Mouse (Mus musculus): ENCODE measurements around the gene Il11ra1.
"Not testable (repeated sequence)": the region's sequence is repeated elsewhere in the genome, so short reads cannot be mapped to it uniquely, and the experiment has no call there.

The Il11ra1 gene

DNA sequence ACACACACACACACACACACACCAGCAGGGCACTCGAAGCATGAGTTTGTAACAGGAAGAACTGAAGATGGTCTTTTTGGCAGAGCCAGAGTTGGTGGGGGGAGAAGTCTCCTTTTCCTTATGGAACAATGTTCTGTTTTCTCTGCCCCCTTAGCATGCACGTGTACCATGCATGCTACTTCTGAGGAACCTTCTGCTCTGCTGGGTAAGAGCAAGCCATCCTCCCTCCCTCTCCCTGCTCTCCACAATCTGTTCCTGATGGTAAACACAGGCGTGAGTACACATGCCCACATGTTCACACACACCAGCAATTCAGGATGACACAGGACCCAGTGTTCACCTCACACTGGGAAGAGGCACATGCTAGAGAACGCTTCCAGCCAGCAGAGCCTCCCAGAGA, 18.6 kb upstream of the Il11ra1 start:
- peak; percentile 77 for DNase-seq

DNA sequence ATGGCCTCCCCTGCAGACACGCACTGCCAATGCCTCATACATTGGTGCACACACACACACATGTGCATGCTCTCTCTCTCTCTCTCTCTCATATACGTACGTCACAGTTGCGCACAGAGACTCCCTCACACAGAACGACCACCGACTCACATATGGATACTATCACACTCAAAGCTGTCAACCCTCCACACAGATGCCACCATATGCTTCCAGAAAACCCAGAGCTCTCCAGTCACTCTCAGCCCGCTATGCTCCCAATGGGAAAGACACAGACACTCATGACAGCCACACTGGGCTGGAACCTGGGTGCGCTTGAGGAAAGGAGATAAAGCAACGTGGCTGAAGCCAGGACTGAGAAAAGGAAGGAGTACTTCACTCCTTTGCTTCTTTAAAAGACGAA, 17.8 kb upstream of the Il11ra1 start:
- no peak for DNase-seq

- DNase-seq: no peak
Measured at GRCm38 (mm10) chr4:41682789-41683188, 17.0 kb upstream of the Il11ra1 start.

- DNase-seq: not testable (repeated sequence)
Measured at GRCm38 (mm10) chr4:41683303-41683702, 16.5 kb upstream of the Il11ra1 start.

- DNase-seq: not testable (repeated sequence)
Measured at GRCm38 (mm10) chr4:41684131-41684930, 15.5 kb upstream of the Il11ra1 start.

- DNase-seq: not testable (repeated sequence)
Measured at GRCm38 (mm10) chr4:41684931-41685453, 14.8 kb upstream of the Il11ra1 start.

- DNase-seq: not testable (repeated sequence)
Measured at GRCm38 (mm10) chr4:41685882-41686492, 13.8 kb upstream of the Il11ra1 start.

DNA sequence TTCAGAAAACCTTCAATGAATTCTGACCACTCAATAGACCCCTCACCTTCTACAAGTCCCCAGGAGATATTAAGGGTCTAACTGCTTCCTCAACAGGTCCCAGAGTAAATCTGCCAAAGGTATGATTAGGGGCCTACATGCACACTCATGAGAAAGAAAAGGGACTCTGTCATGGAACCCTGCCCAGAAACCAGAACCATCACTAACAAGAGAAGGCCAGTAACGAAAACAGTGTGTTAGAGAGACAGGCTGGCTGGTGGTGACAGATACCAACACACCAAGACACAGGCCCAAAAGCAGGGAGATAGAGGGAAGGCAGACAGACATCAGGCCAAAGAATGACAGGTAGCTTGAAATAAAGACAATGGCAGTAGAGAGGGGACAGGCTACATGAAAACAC, 11.2 kb upstream of the Il11ra1 start:
- DNase-seq: not testable (repeated sequence)

DNA sequence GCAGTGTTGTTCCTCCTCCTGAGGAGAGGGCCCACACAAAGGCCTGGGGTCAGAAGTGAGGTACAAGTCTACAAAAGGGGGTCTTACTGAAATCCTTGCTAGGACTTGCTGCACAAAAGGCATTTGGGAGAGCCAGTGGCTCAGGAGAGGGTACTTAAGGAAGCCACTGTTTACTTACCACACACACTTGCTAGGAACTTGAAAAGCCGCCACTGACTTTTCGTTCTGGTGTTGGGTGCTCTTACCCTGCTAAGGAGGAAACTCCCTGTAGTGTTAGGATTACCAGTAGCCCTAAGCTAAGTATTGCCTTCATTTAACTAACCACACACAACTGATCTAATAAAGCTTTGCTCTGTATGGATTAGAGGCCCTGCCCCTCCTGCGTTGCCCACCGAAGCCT, 9.8 kb upstream of the Il11ra1 start:
- DNase-seq: not testable (repeated sequence)

DNA sequence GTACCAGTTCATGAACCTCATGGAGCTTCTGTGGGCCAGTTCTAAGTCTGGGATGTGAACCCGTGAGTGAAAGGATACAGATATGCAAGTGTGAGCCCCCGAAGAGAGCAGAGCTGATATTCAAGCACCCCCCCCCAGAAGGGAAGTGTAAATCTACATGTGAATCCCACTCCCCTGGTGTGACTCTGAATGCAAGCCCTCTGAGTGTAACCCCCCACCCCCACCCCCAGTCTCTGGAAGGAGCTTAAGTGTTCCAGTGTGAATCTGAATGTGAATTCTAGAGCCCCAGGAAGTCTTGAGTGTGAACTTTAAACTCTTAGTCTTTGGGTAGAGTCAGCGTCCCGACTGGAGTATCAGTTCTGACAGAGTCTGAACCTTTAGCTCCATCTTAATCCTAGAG, 6.3 kb upstream of the Il11ra1 start:
- not testable (repeated sequence) for DNase-seq

DNA sequence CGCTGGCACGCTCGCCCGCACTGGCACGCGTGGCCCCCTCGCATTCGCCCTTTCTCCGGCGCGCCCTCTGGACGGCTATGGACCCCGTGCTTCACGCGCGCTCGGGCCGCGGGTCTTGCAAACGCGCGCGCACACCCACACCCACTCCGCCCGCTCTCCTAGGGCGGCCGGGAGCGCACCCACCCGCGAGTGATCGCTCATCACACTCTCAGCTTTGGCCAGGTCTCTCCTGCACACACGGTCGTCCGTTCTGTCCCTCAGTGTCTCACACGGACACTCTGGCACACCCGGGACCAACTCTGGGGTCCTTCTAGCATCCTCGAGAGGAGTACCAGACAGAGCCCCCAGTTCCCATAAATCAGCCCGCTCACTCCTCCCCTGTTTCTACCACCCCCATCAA, 4.0 kb upstream of the Il11ra1 start:
- DNase-seq: not testable (repeated sequence)

- not testable (repeated sequence) for DNase-seq
Measured at GRCm38 (mm10) chr4:41696452-41696851, 3.3 kb upstream of the Il11ra1 start.

DNA sequence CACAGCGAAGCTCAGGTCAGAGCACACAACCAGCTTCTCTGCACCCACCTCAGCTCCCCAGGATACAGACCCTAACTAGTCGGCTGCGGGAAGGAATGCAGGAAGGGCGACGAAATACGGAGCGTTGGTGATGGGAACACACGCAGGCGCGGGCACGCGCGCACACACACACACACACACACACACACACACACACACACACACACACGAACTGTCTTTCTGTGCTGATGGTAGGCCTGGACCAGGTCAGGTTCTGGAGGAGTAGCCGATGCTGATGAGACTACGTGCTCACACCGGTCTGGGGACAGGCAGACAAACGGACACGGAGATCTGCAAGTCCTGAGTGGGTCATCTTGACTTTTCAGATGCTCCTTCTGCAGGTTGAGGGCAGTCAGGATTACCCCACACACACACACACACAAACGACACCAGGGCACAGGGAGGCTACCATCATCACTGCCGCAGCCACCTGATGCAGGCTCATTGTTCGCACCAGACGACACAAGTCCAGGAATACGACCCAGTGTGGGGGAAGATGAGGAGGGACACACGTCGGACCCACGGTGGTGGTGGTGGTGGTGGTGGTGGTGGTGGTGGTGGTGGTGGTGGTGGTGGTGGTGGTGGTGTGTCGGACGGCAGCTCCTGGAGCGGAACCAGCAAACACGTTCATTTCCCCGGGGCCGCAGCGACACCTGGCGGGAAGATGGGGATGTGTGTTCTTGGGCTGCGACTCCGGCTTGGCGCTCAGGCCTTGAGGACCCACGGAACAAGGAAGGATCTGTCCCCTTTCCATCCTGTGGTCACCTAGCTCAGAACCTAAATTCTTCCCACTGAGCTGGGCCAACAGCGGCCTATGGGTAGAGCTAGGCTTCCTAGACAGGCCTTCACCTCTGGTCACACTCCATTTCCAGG, 2.6 kb upstream of the Il11ra1 start, which contains the start of gene Cntfr:
Gene Cntfr (minus strand): TSS at position 160 of the 912 bp plus-strand sequence.
- DNase-seq: not testable (repeated sequence)

DNA sequence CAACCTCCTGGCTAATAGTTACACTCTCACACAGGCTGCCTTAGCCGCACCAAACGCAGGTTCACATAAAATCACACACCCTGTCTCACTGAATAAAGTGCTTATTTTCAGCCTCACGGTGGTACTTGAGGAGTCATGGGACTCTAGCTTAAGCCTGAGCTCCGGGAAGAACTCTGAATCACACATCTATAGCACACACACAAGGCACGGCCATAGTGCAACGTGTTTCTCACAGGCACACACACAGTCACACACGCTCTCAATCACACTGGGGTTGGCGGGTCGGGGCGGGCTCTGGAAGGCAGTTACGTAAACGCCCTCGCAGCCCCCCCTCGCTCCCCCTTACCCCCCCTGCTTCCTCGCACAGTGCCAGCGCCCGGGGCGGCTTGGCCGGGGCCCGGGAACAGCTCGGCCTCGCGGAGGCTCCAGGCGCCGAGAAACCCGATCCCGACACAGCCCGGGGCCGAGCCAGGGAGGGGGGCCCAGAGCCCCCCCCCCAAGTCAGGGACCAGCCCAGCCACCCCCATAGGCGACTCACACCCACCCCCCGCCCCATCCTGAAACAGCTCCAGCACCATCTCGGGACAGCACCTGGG, 1.3 kb upstream of the Il11ra1 start:
- not testable (repeated sequence) for DNase-seq

DNA sequence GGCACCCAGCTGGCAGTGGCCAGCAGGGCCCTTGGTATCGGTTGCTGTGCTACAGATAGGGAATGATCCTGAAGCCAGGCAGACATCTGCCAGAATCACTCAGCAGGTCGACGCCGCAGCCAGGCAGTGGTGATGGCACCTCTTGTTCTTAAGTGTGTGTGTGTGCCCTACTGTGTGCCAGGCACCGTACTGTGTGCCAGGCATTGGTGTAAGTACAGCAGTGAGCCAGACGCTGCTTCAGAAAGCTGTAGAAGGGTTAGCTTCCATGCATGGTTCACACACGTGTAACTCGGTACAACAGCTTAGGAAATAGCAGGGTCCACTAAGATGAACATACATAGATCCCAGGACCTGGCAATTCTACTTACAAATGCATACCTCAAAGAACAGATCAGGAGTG, 435 bp downstream of the Il11ra1 start:
- DNase-seq: not testable (repeated sequence)

- DNase-seq: not testable (repeated sequence)
Measured at GRCm38 (mm10) chr4:41702226-41702625, 2.4 kb downstream of the Il11ra1 start.

DNA sequence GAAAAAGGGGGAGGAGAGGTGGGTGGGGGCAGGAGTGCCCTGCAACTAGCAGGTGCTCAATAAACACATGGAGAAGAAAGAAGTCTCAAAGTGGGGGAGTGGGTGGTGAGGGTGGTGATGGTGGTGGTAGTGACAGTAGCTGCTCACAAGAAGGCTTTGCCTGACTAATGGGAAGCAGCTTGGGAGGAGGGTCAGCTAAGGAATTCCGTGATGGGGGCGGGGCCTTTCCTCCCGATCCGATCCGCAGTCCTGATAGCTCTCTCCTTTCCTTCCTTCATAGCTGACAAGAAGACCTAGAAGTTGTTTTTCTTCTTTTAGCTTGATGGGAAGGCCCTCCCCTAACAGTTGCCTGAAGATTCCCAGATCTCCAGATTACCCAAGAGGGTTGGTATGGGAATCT, 4.9 kb downstream of the Il11ra1 start:
- no peak for DNase-seq

GRCm38 (mm10) chr4:41705922-41706754, 6.3 kb downstream of the Il11ra1 start:
- no peak for DNase-seq

DNA sequence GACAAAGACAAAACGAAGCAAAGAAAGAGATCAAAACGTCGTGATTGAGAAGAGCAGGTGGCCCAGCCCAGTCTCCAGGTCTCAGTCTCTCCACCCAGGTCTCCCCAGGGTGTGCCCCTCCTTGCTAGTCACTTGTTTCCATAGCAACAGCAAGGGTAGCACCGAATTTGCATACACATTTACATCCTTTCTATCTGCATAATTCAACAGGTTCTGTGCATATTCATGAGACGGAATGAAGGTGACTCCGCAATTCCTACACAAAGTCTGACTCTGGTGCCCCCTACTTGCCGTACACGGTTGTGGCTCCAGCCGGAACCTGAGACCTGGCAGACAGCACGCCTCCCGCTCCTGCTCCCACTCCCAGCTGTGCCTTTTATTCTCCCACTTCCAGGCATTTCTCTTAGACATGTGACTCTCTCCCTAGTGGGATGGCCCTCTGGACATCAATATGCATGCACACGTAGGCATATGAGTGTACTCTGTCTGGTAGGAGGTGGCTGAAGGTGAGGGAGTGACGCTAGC, 7.3 kb downstream of the Il11ra1 start:
- peak; percentile 64 for DNase-seq

DNA sequence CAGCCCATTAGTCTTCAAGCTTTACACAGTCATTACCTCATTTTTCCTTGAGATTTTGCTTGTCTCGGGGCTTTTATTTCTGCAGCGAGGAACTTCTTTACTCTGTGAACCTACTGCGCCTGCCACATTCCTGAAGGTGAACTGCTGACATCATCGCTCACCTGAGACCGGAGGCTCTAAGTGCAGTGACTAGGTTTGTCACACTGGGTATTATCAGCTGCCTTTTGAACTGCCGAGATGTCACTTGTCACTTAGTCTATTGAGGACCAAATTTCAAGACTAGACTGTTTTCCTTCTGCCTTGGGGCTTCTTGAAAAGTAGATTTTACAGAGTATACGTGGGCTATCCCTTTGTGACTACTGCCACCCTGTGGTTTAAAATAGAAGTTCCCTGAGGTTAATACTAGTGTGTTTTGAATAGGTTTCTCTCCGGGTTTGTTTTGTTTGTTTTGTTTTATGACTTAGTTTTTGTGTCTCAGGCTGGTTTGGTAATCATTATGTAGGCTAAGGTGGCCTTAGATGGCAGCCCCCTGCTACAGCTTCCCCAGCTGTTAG, 8.5 kb downstream of the Il11ra1 start:
- DNase-seq: no peak

GRCm38 (mm10) chr4:41710229-41710628, 10.4 kb downstream of the Il11ra1 start:
- no peak for DNase-seq
